Mouse (Mus musculus) E14TG2a.4 (cell line): Measurements from ENCODE around the gene Nin.

Experiments
- H3K27me3 ChIP-seq: 2 replicates; pipeline ENCODE4 v1.6.1; 2014; ENCODE audit warnings: low read length, control low read depth; ENCODE audit not compliant: insufficient read depth
- H3K36me3 ChIP-seq: 2 replicates; pipeline ENCODE4 v1.6.1; 2014; ENCODE audit warnings: low read length, control low read depth; ENCODE audit not compliant: insufficient read depth
- H3K4me1 ChIP-seq: replicated peaks from 2 replicates; pipeline ENCODE4 v1.6.1; 2014; ENCODE audit warnings: low read depth, low read length, control low read depth
- H3K4me3 ChIP-seq: replicated peaks from 2 replicates; pipeline ENCODE4 v1.5.1; 2014; ENCODE audit warnings: mild to moderate bottlenecking, low read length
- H3K9me3 ChIP-seq: 2 replicates; pipeline ENCODE4 v1.6.1; 2014; ENCODE audit warnings: low read length, control low read depth
- CTCF ChIP-seq: conservative IDR thresholded peaks from 2 replicates; pipeline ENCODE4 v1.5.1; 2014; ENCODE audit warnings: low read length
- NANOG ChIP-seq: IDR thresholded peaks from 2 replicates; pipeline ENCODE4 v1.6.1; 2014; ENCODE audit warnings: borderline replicate concordance, low read length, mixed read lengths
- POU5F1 ChIP-seq: IDR thresholded peaks from 2 replicates; pipeline ENCODE4 v1.6.1; 2014; ENCODE audit warnings: low read length, borderline replicate concordance

The Nin gene

GRCm38 (mm10) chr12:70113351-70113750 is at the start of gene Nin:
Gene Nin (minus strand): TSS chr12:70113717.
- no peaks in the 10 kb centered on the region for H3K36me3 ChIP-seq
- H3K4me1 ChIP-seq: peaks cover 33% of the 10 kb centered on the region
- no peak within 1 kb of the TSS for H3K4me3 ChIP-seq
- TF ChIP-seq NANOG: no peak
- no peak for TF ChIP-seq CTCF
- no peak for TF ChIP-seq POU5F1
- H3K9me3 ChIP-seq: no peaks in the 10 kb centered on the region
- peaks cover 85% of the 10 kb centered on the region for H3K27me3 ChIP-seq

GRCm38 (mm10) chr12:70161057-70161456 is 47.5 kb upstream of the Nin start:
- Histone ChIP-seq H3K36me3 (no peaks in the 10 kb centered on the region), H3K4me1 (0 out of 2 replicates have a peak, but pooled peaks cover 4% of the 10 kb centered on the region), H3K9me3 (no peaks in the 10 kb centered on the region), H3K27me3 (peaks cover 14% of the 10 kb centered on the region; the same call in 1 of the 2 replicates), H3K4me3 (no peak overlapping the region)
- no peak for TF ChIP-seq CTCF

- Histone ChIP-seq H3K27me3 (peaks cover 14% of the 10 kb centered on the region; the same call in 1 of the 2 replicates), H3K4me3 (no peak overlapping the region), H3K4me1 (peaks cover 16% of the 10 kb centered on the region), H3K36me3 (no peaks in the 10 kb centered on the region), H3K9me3 (no peaks in the 10 kb centered on the region)
- no peak for TF ChIP-seq NANOG
- TF ChIP-seq POU5F1: no peak
- TF ChIP-seq CTCF: no peak
These were observed 44.0 kb upstream of the Nin start for GRCm38 (mm10) chr12:70157292-70158066.

GRCm38 (mm10) chr12:70156222-70156621 is 42.7 kb upstream of the Nin start:
- no peaks in the 10 kb centered on the region for H3K9me3 ChIP-seq
- no peak overlapping the region for H3K4me3 ChIP-seq
- TF ChIP-seq POU5F1 (no peak), CTCF (no peak), NANOG (no peak)
- peaks cover 22% of the 10 kb centered on the region for H3K4me1 ChIP-seq
- H3K27me3 ChIP-seq: peaks cover 14% of the 10 kb centered on the region; the same call in 1 of the 2 replicates
- H3K36me3 ChIP-seq: no peaks in the 10 kb centered on the region

- Histone ChIP-seq H3K9me3 (no peaks in the 10 kb centered on the region), H3K36me3 (no peaks in the 10 kb centered on the region), H3K4me1 (peaks cover 37% of the 10 kb centered on the region), H3K4me3 (no peak within 1 kb of the TSS), H3K27me3 (peaks cover 14% of the 10 kb centered on the region; the same call in 1 of the 2 replicates)
- TF ChIP-seq POU5F1 (no peak), CTCF (no peak), NANOG (no peak)
These were observed 40.3 kb upstream of the Nin start, which contains the start of gene Abhd12b for GRCm38 (mm10) chr12:70153842-70154241. Gene Abhd12b (plus strand): TSS chr12:70154142.

- H3K9me3 ChIP-seq: no peaks in the 10 kb centered on the region
- no peak for TF ChIP-seq CTCF
- TF ChIP-seq NANOG: no peak
- no peak for TF ChIP-seq POU5F1
- peak overlapping the region; percentile 30 for H3K4me3 ChIP-seq
- no peaks in the 10 kb centered on the region for H3K36me3 ChIP-seq
- H3K4me1 ChIP-seq: peaks cover 47% of the 10 kb centered on the region
- peaks cover 2% of the 10 kb centered on the region for H3K27me3 ChIP-seq
These were observed 35.2 kb upstream of the Nin start for GRCm38 (mm10) chr12:70148631-70149265.

- TF ChIP-seq POU5F1 (no peak), CTCF (no peak), NANOG (no peak)
- Histone ChIP-seq H3K4me3 (peak overlapping the region; percentile 30), H3K36me3 (no peaks in the 10 kb centered on the region), H3K9me3 (no peaks in the 10 kb centered on the region), H3K4me1 (peaks cover 45% of the 10 kb centered on the region), H3K27me3 (peaks cover 2% of the 10 kb centered on the region)
These were observed 34.6 kb upstream of the Nin start for GRCm38 (mm10) chr12:70147986-70148630.

- Histone ChIP-seq H3K4me3 (no peak overlapping the region), H3K36me3 (no peaks in the 10 kb centered on the region), H3K9me3 (no peaks in the 10 kb centered on the region), H3K4me1 (peaks cover 29% of the 10 kb centered on the region), H3K27me3 (peaks cover 2% of the 10 kb centered on the region)
- no peak for TF ChIP-seq CTCF
- no peak for TF ChIP-seq NANOG
- TF ChIP-seq POU5F1: no peak
These were observed 32.1 kb upstream of the Nin start for GRCm38 (mm10) chr12:70145586-70145985.
